Mouse (Mus musculus) bone marrow, adult 2 months (tissue): ENCODE data around the gene Nos1ap.

ENCODE experiments used
- CTCF ChIP-seq: fragments of 200-500 bp; IDR thresholded peaks from 2 replicates; pipeline ENCODE4 v1.5.1; 2011; ENCODE audit warnings: low read length, control low read depth; ENCODE audit not compliant: control insufficient read depth, insufficient read depth
- POLR2A ChIP-seq: fragments of 200-500 bp; IDR thresholded peaks from 2 replicates; pipeline ENCODE4 v1.6.1; 2011; ENCODE audit warnings: low read depth, mild to moderate bottlenecking, control low read depth, low read length, borderline replicate concordance; ENCODE audit not compliant: control insufficient read depth

DNA sequence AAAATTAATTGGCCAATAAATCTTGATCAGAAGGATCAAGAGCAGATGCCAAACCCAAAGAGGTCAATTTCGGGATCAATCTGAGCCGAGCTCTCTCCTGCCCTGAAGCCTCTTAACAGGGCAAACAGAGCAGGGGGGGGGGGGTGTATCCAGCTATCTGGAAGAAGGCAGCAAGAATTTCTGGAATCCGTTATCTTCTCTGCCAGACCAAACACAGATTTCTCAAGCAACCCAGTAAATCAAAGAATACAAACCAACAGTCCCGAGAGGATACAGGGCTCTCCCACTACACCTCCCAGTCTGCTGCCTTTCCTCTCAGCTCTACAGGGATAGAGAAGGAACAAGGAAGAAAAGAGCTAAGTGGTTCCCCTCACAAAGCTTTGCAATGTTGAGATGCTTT lies 104.5 kb downstream of the Nos1ap start:
- TF ChIP-seq CTCF (no peak), POLR2A (no peak)
